Mouse (Mus musculus) E14TG2a.4 (cell line): ENCODE data around the gene Trpm3.

Source experiments
- H3K27me3 ChIP-seq: 2 replicates; pipeline ENCODE4 v1.6.1; 2014; ENCODE audit warnings: low read length, control low read depth; ENCODE audit not compliant: insufficient read depth
- H3K36me3 ChIP-seq: 2 replicates; pipeline ENCODE4 v1.6.1; 2014; ENCODE audit warnings: low read length, control low read depth; ENCODE audit not compliant: insufficient read depth
- H3K4me1 ChIP-seq: replicated peaks from 2 replicates; pipeline ENCODE4 v1.6.1; 2014; ENCODE audit warnings: low read depth, low read length, control low read depth
- H3K4me3 ChIP-seq: replicated peaks from 2 replicates; pipeline ENCODE4 v1.5.1; 2014; ENCODE audit warnings: mild to moderate bottlenecking, low read length
- H3K9me3 ChIP-seq: 2 replicates; pipeline ENCODE4 v1.6.1; 2014; ENCODE audit warnings: low read length, control low read depth
- CTCF ChIP-seq: conservative IDR thresholded peaks from 2 replicates; pipeline ENCODE4 v1.5.1; 2014; ENCODE audit warnings: low read length
- NANOG ChIP-seq: IDR thresholded peaks from 2 replicates; pipeline ENCODE4 v1.6.1; 2014; ENCODE audit warnings: borderline replicate concordance, low read length, mixed read lengths
- POU5F1 ChIP-seq: IDR thresholded peaks from 2 replicates; pipeline ENCODE4 v1.6.1; 2014; ENCODE audit warnings: low read length, borderline replicate concordance

Trpm3 gene

GRCm38 (mm10) chr19:22572849-22573248, 434.0 kb downstream of the Trpm3 start:
- Histone ChIP-seq H3K4me1 (no peaks in the 10 kb centered on the region), H3K9me3 (no peaks in the 10 kb centered on the region), H3K4me3 (no peak overlapping the region), H3K36me3 (no peaks in the 10 kb centered on the region), H3K27me3 (no peaks in the 10 kb centered on the region)
- TF ChIP-seq POU5F1 (no peak), NANOG (no peak), CTCF (no peak)

GRCm38 (mm10) chr19:22582120-22582745, 443.4 kb downstream of the Trpm3 start:
- Histone ChIP-seq H3K36me3 (no peaks in the 10 kb centered on the region), H3K9me3 (no peaks in the 10 kb centered on the region), H3K27me3 (no peaks in the 10 kb centered on the region), H3K4me1 (no peaks in the 10 kb centered on the region), H3K4me3 (no peak overlapping the region)
- TF ChIP-seq POU5F1: no peak
- TF ChIP-seq NANOG: no peak
- no peak for TF ChIP-seq CTCF

- TF ChIP-seq CTCF (no peak), NANOG (no peak), POU5F1 (no peak)
- H3K9me3 ChIP-seq: no peaks in the 10 kb centered on the region
- no peaks in the 10 kb centered on the region for H3K27me3 ChIP-seq
- H3K4me1 ChIP-seq: no peaks in the 10 kb centered on the region
- no peak overlapping the region for H3K4me3 ChIP-seq
- no peaks in the 10 kb centered on the region for H3K36me3 ChIP-seq
These were observed 455.6 kb downstream of the Trpm3 start for GRCm38 (mm10) chr19:22594492-22594891.

GRCm38 (mm10) chr19:22595246-22595645, 456.4 kb downstream of the Trpm3 start:
- Histone ChIP-seq H3K4me1 (no peaks in the 10 kb centered on the region), H3K36me3 (no peaks in the 10 kb centered on the region), H3K9me3 (no peaks in the 10 kb centered on the region), H3K27me3 (no peaks in the 10 kb centered on the region), H3K4me3 (no peak overlapping the region)
- TF ChIP-seq NANOG (no peak), POU5F1 (no peak), CTCF (no peak)

- Histone ChIP-seq H3K4me3 (no peak overlapping the region), H3K4me1 (no peaks in the 10 kb centered on the region), H3K9me3 (no peaks in the 10 kb centered on the region), H3K27me3 (no peaks in the 10 kb centered on the region), H3K36me3 (no peaks in the 10 kb centered on the region)
- TF ChIP-seq NANOG (no peak), POU5F1 (no peak)
These were observed 457.9 kb downstream of the Trpm3 start for GRCm38 (mm10) chr19:22596715-22597114.

- H3K36me3 ChIP-seq: no peaks in the 10 kb centered on the region
- TF ChIP-seq POU5F1: no peak
- TF ChIP-seq CTCF: no peak
- TF ChIP-seq NANOG: no peak
- H3K9me3 ChIP-seq: no peaks in the 10 kb centered on the region
- no peaks in the 10 kb centered on the region for H3K4me1 ChIP-seq
- no peak overlapping the region for H3K4me3 ChIP-seq
- no peaks in the 10 kb centered on the region for H3K27me3 ChIP-seq
These were observed 465.5 kb downstream of the Trpm3 start for GRCm38 (mm10) chr19:22604322-22604721.

- Histone ChIP-seq H3K4me1 (no peaks in the 10 kb centered on the region), H3K27me3 (no peaks in the 10 kb centered on the region), H3K4me3 (no peak overlapping the region), H3K36me3 (no peaks in the 10 kb centered on the region), H3K9me3 (no peaks in the 10 kb centered on the region)
- TF ChIP-seq NANOG: no peak
- TF ChIP-seq POU5F1: no peak
- TF ChIP-seq CTCF: no peak
These were observed 469.3 kb downstream of the Trpm3 start for GRCm38 (mm10) chr19:22607985-22608684.

- no peaks in the 10 kb centered on the region for H3K9me3 ChIP-seq
- H3K4me3 ChIP-seq: no peak overlapping the region
These were observed 472.8 kb downstream of the Trpm3 start for GRCm38 (mm10) chr19:22611621-22612020.

GRCm38 (mm10) chr19:22615367-22615766, 476.5 kb downstream of the Trpm3 start:
- Histone ChIP-seq H3K4me1 (no peaks in the 10 kb centered on the region), H3K27me3 (no peaks in the 10 kb centered on the region), H3K9me3 (no peaks in the 10 kb centered on the region), H3K36me3 (no peaks in the 10 kb centered on the region), H3K4me3 (no peak overlapping the region)
- no peak for TF ChIP-seq NANOG
- no peak for TF ChIP-seq POU5F1
- no peak for TF ChIP-seq CTCF

More at GRCm38 (mm10) chr19:22611621-22612020, 472.8 kb downstream of the Trpm3 start:
- Histone ChIP-seq H3K36me3 (no peaks in the 10 kb centered on the region), H3K27me3 (no peaks in the 10 kb centered on the region), H3K4me1 (no peaks in the 10 kb centered on the region)
- TF ChIP-seq NANOG: no peak
- TF ChIP-seq CTCF: no peak
- TF ChIP-seq POU5F1: no peak
